Mouse (Mus musculus) ES-E14 (cell line): ENCODE results near the gene Igf2. TPM values are rescaled to one million over a fixed set of nuclear protein-coding genes. Genes with fewer than 3 reads are reported as not detected.

ENCODE experiments used
- DNase-seq: peaks from one replicate; pipeline ENCODE4 v3.0.0-alpha.2; 2013; ENCODE audit warnings: low read depth, low spot score
- H3K27ac ChIP-seq: 2 replicates; pipeline ENCODE4 v1.5.1; 2012; ENCODE audit warnings: low read depth, mild to moderate bottlenecking, low read length, moderate library complexity, mixed read lengths; ENCODE audit not compliant: poor library complexity, insufficient read depth, severe bottlenecking
- H3K36me3 ChIP-seq: 2 replicates; pipeline ENCODE4 v1.6.1; 2012; ENCODE audit warnings: mild to moderate bottlenecking, low read length, moderate library complexity, mixed read lengths; ENCODE audit not compliant: control insufficient read depth, poor library complexity, insufficient read depth, severe bottlenecking
- H3K4me1 ChIP-seq, 2 experiments: fragments of 150-350 bp in 1 of 2; sonication (generic) in 1 of 2; 2 replicates each; pipeline ENCODE4 v1.6.1; 2012; ENCODE audit warnings: low read length in 2 of 2, mild to moderate bottlenecking in 1 of 2, mixed read lengths in 1 of 2; ENCODE audit not compliant: control insufficient read depth in 2 of 2, insufficient read depth in 2 of 2, poor library complexity in 1 of 2
- H3K4me3 ChIP-seq, 2 experiments: fragments of 150-350 bp in 1 of 2; sonication (generic) in 1 of 2; 2 replicates each; pipeline ENCODE4 v1.5.1; 2012; ENCODE audit warnings: low read length in 2 of 2, low read depth in 1 of 2, mild to moderate bottlenecking in 1 of 2, mixed read lengths in 1 of 2; ENCODE audit not compliant: insufficient read depth in 1 of 2, poor library complexity in 1 of 2, severe bottlenecking in 1 of 2
- H3K9ac ChIP-seq: 2 replicates; pipeline ENCODE4 v1.6.1; 2012; ENCODE audit warnings: low read depth, mild to moderate bottlenecking, low read length, mixed read lengths; ENCODE audit not compliant: poor library complexity, insufficient read depth, severe bottlenecking
- H3K9me3 ChIP-seq: fragments of 150-350 bp; sonication (generic); 2 replicates; pipeline ENCODE4 v1.6.1; 2012; ENCODE audit warnings: low read depth, mild to moderate bottlenecking, low read length; ENCODE audit not compliant: control insufficient read depth, insufficient read depth
- CHD2 ChIP-seq: IDR thresholded peaks from 2 replicates; pipeline ENCODE4 v1.6.1; 2014; ENCODE audit warnings: mild to moderate bottlenecking, low read depth, low read length, inconsistent platforms
- HCFC1 ChIP-seq: IDR thresholded peaks from 2 replicates; pipeline ENCODE4 v1.6.1; 2012; ENCODE audit warnings: low read length, inconsistent platforms, borderline replicate concordance; ENCODE audit not compliant: insufficient read depth
- MAFK ChIP-seq: IDR thresholded peaks from 2 replicates; pipeline ENCODE4 v1.6.1; 2014; ENCODE audit warnings: mild to moderate bottlenecking, low read depth, low read length, inconsistent platforms; ENCODE audit not compliant: insufficient read depth
- ZC3H11A ChIP-seq: IDR thresholded peaks from 2 replicates; pipeline ENCODE4 v1.6.1; 2012; ENCODE audit warnings: low read depth, mild to moderate bottlenecking, inconsistent platforms, low read length, borderline replicate concordance
- ZNF384 ChIP-seq: IDR thresholded peaks from 2 replicates; pipeline ENCODE4 v1.6.1; 2012; ENCODE audit warnings: low read depth, low read length, inconsistent platforms
- in situ Hi-C, 2 experiments: fragments of 600-800 bp; cut with MboI; formaldehyde crosslinking; loops; one replicate each; pipeline ENCODE4 v1.15.1; 2025; ENCODE audit warnings: low sequenced_read_pairs in 2 of 2, inconsistent platforms in 1 of 2; ENCODE audit not compliant: unreplicated experiment in 2 of 2
- total RNA-seq: library from RNA; depleted of rRNA; stranded (reverse); fragments of 300-350 nt; gene quantifications from 2 replicates; pipeline ENCODE4 v1.2.3, GENCODE M21; 2012

Igf2 gene
- total RNA-seq, 1 experiment = 44.4 TPM

- no peak for DNase-seq
- Histone ChIP-seq H3K9me3 (no peaks in the 10 kb centered on the region), H3K36me3 (no peaks in the 10 kb centered on the region), H3K4me3 (no peak overlapping the region), H3K9ac (no peak overlapping the region), H3K4me1 (peaks cover 0 to 20% of the 10 kb centered on the region in 2 experiments; a peak in 1 of 4 replicates), H3K27ac (no peak overlapping the region)
- no peak for TF ChIP-seq ZNF384
- TF ChIP-seq MAFK = no peak
- TF ChIP-seq HCFC1 = no peak
- no peak for TF ChIP-seq CHD2
- no peak for TF ChIP-seq ZC3H11A
- in situ Hi-C loops = no loop called here
Observed at GRCm38 (mm10) chr7:142661811-142662210, 4.8 kb downstream of the Igf2 start.

GRCm38 (mm10) chr7:142661046-142661445, 5.6 kb downstream of the Igf2 start:
- in situ Hi-C loops = no loop called here
- Histone ChIP-seq H3K4me3 (peak overlapping the region; percentile 36 to 46), H3K36me3 (no peaks in the 10 kb centered on the region), H3K27ac (no peak overlapping the region), H3K4me1 (peaks cover 0 to 23% of the 10 kb centered on the region in 2 experiments; a peak in 1 of 4 replicates), H3K9me3 (no peaks in the 10 kb centered on the region), H3K9ac (no peak overlapping the region; the same call in 1 of the 2 replicates)
- DNase-seq = no peak
- TF ChIP-seq ZNF384 (no peak), HCFC1 (no peak), ZC3H11A (no peak)

GRCm38 (mm10) chr7:142660651-142660945, 6.0 kb downstream of the Igf2 start:
- no peak for TF ChIP-seq HCFC1
- no peak for TF ChIP-seq CHD2
- no peak for TF ChIP-seq ZNF384
- TF ChIP-seq ZC3H11A = no peak
- TF ChIP-seq MAFK = no peak
- Histone ChIP-seq H3K9ac (no peak overlapping the region; the same call in 1 of the 2 replicates), H3K36me3 (no peaks in the 10 kb centered on the region), H3K4me1 (peaks cover 0 to 25% of the 10 kb centered on the region in 2 experiments; a peak in 1 of 4 replicates), H3K9me3 (no peaks in the 10 kb centered on the region), H3K27ac (no peak overlapping the region), H3K4me3 (peak overlapping the region; percentile 36 to 46)
- in situ Hi-C loops = no loop called here
- no peak for DNase-seq

- Histone ChIP-seq H3K4me1 (peaks cover 0 to 25% of the 10 kb centered on the region in 2 experiments; a peak in 1 of 4 replicates), H3K9me3 (no peaks in the 10 kb centered on the region), H3K36me3 (no peaks in the 10 kb centered on the region), H3K27ac (no peak overlapping the region), H3K4me3 (peak overlapping the region; percentile 46 to 63), H3K9ac (no peak overlapping the region; the same call in 1 of the 2 replicates)
- TF ChIP-seq ZNF384 = no peak
- TF ChIP-seq CHD2 = no peak
- TF ChIP-seq MAFK = no peak
- TF ChIP-seq HCFC1 = no peak
- no peak for TF ChIP-seq ZC3H11A
- in situ Hi-C loops = no loop called here
- no peak for DNase-seq
Observed at GRCm38 (mm10) chr7:142659767-142660650, 6.6 kb downstream of the Igf2 start.
